Mouse (Mus musculus): ENCODE measurements around the gene Gm13762. TPM values are rescaled to one million over a fixed set of nuclear protein-coding genes. Genes with fewer than 3 reads are reported as not detected.
"Not testable (repeated sequence)": the region's sequence is repeated elsewhere in the genome, so short reads cannot be mapped to it uniquely, and the experiment has no call there.

Gene Gm13762
- not detected for total RNA-seq (2021)

- no peak for DNase-seq
Observed at GRCm38 (mm10) chr2:88980181-88980580, at the start of gene Gm13762. TSS of gene Gm13762 (minus strand) at chr2:88980281.

GRCm38 (mm10) chr2:89021436-89021835 lies 41.4 kb upstream of the Gm13762 start:
- not testable (repeated sequence) for DNase-seq

- no peak for DNase-seq
Observed at GRCm38 (mm10) chr2:89018240-89018639, 38.2 kb upstream of the Gm13762 start, which contains the start of gene Olfr1216. TSS of gene Olfr1216 (minus strand) at chr2:89018340.

- DNase-seq = no peak
Observed at GRCm38 (mm10) chr2:89006873-89007272, 26.8 kb upstream of the Gm13762 start, which contains the start of gene Olfr1215. TSS of gene Olfr1215 (minus strand) at chr2:89006973.

- DNase-seq = no peak
Observed at GRCm38 (mm10) chr2:88992553-88992952, 12.5 kb upstream of the Gm13762 start, which contains the start of gene Olfr1214. TSS of gene Olfr1214 (minus strand) at chr2:88992653.

- no peak for DNase-seq
Observed at GRCm38 (mm10) chr2:88953669-88954068, 26.4 kb downstream of the Gm13762 start, which contains the start of gene Olfr1212. TSS of gene Olfr1212 (plus strand) at chr2:88953969.

GRCm38 (mm10) chr2:88938011-88938410 lies 42.1 kb downstream of the Gm13762 start, which contains the start of gene Olfr1211:
TSS of gene Olfr1211 (minus strand) at chr2:88938111.
- no peak for DNase-seq

Other genes starting within 250 kb of the Gm13762 start
- not detected for gene Olfr1197, start 247.9 kb downstream of the Gm13762 start, total RNA-seq (2021)
- not detected for gene Olfr1198, start 228.9 kb downstream of the Gm13762 start, total RNA-seq (2021)
- gene Olfr1199, start 219.8 kb downstream of the Gm13762 start, total RNA-seq (2021) = not detected
- gene Olfr1200, start 209.8 kb downstream of the Gm13762 start, total RNA-seq (2021) = not detected
- not detected for gene Olfr1201, start 187.2 kb downstream of the Gm13762 start, total RNA-seq (2021)
- not detected for gene Olfr1202, start 165.8 kb downstream of the Gm13762 start, total RNA-seq (2021)
- gene Olfr1205, start 150.5 kb downstream of the Gm13762 start, total RNA-seq (2021) = not detected
- not detected for gene Olfr1204, start 131.0 kb downstream of the Gm13762 start, total RNA-seq (2021)
- not detected for gene Olfr1206, start 117.0 kb downstream of the Gm13762 start, total RNA-seq (2021)
- not detected for gene Olfr1208, start 78.0 kb downstream of the Gm13762 start, total RNA-seq (2021)
- gene Olfr1209, start 65.1 kb downstream of the Gm13762 start, total RNA-seq (2021) = not detected
- not detected for gene Olfr1211, start 42.2 kb downstream of the Gm13762 start, total RNA-seq (2021)
- gene Olfr1212, start 26.3 kb downstream of the Gm13762 start, total RNA-seq (2021) = not detected
- not detected for gene Olfr1214, start 12.4 kb upstream of the Gm13762 start, total RNA-seq (2021)
- gene Olfr1215, start 26.7 kb upstream of the Gm13762 start, total RNA-seq (2021) = not detected
- gene Olfr1216, start 38.1 kb upstream of the Gm13762 start, total RNA-seq (2021) = not detected
- not detected for gene Olfr1217, start 51.8 kb upstream of the Gm13762 start, total RNA-seq (2021)
- not detected for gene Olfr1218, start 80.9 kb upstream of the Gm13762 start, total RNA-seq (2021)
- gene Olfr1219, start 103.2 kb upstream of the Gm13762 start, total RNA-seq (2021) = not detected
- not detected for gene Olfr1220, start 126.6 kb upstream of the Gm13762 start, total RNA-seq (2021)
- gene Olfr1221, start 137.0 kb upstream of the Gm13762 start, total RNA-seq (2021) = not detected
- gene Olfr1222, start 152.8 kb upstream of the Gm13762 start, total RNA-seq (2021) = not detected
- not detected for gene Olfr1223, start 171.3 kb upstream of the Gm13762 start, total RNA-seq (2021)
- gene Olfr1224-ps1, start 183.8 kb upstream of the Gm13762 start, total RNA-seq (2021) = not detected
- not detected for gene Olfr1225, start 194.4 kb upstream of the Gm13762 start, total RNA-seq (2021)
- not detected for gene Olfr1226, start 219.8 kb upstream of the Gm13762 start, total RNA-seq (2021)

All from layer of hippocampus, postnatal 36 days (tissue).